Mouse (Mus musculus): ENCODE results near the gene St3gal4. TPM values are rescaled to one million over a fixed set of nuclear protein-coding genes. Genes with fewer than 3 reads are reported as not detected.

The St3gal4 gene
- 250 and 291 TPM in 2 replicates for polyA plus RNA-seq (2015; fragmentation: Nextera tagmentation; extraction: Ambion mirVana)

- 0 out of 2 replicates have a peak, but pooled peaks cover 2% of the 10 kb centered on the region for H3K36me3 ChIP-seq (ENCODE audit: control insufficient read depth, insufficient read depth, low read length)
- H3K4me2 ChIP-seq (ENCODE audit: low read depth, low read length), result no peak within 1 kb of the TSS
- H3K4me1 ChIP-seq (ENCODE audit: control insufficient read depth, insufficient read depth, low read length), result peaks cover 17% of the 10 kb centered on the region
- ATAC-seq, result no peak
- no peaks in the 10 kb centered on the region for H3K9me3 ChIP-seq (ENCODE audit: control insufficient read depth, low read length)
- H3K9ac ChIP-seq (ENCODE audit: low read depth, low read length), result no peak within 1 kb of the TSS
- H3K4me3 ChIP-seq (ENCODE audit: low read length), result no peak within 1 kb of the TSS
- H3K27ac ChIP-seq (ENCODE audit: low read length), result no peak within 1 kb of the TSS
- WGBS, result 85% methylated on average over 6 of the region's 6 CpGs
- no peaks in the 10 kb centered on the region for H3K27me3 ChIP-seq (replicated peaks; ENCODE audit: control insufficient read depth, insufficient read depth, low read length)
Measured at GRCm38 (mm10) chr9:35119168-35119567, at the start of gene St3gal4. Gene St3gal4 (minus strand): TSS chr9:35119268.

GRCm38 (mm10) chr9:35166798-35167635 is 47.9 kb upstream of the St3gal4 start:
- 57% methylated on average over 9 of the region's 9 CpGs for WGBS
- ATAC-seq, result no peak

GRCm38 (mm10) chr9:35166144-35166797 is 47.2 kb upstream of the St3gal4 start:
- peaks cover 13% of the 10 kb centered on the region; the same call in 1 of the 2 replicates for H3K4me1 ChIP-seq (ENCODE audit: control insufficient read depth, insufficient read depth, low read length)
- H3K36me3 ChIP-seq (ENCODE audit: control insufficient read depth, insufficient read depth, low read length), result 0 out of 2 replicates have a peak, but pooled peaks cover 3% of the 10 kb centered on the region
- H3K9me3 ChIP-seq (ENCODE audit: control insufficient read depth, low read length), result no peaks in the 10 kb centered on the region
- 22% methylated on average over 3 of the region's 3 CpGs for WGBS
- no peak overlapping the region for H3K4me3 ChIP-seq (ENCODE audit: low read length)
- no peak overlapping the region for H3K27ac ChIP-seq (ENCODE audit: low read length)
- H3K4me2 ChIP-seq (ENCODE audit: low read depth, low read length), result no peak overlapping the region
- ATAC-seq, result peak; percentile 56
- H3K27me3 ChIP-seq (replicated peaks; ENCODE audit: control insufficient read depth, insufficient read depth, low read length), result no peaks in the 10 kb centered on the region
- no peak overlapping the region for H3K9ac ChIP-seq (ENCODE audit: low read depth, low read length)

More at GRCm38 (mm10) chr9:35166798-35167635, 47.9 kb upstream of the St3gal4 start:
- Histone ChIP-seq H3K9ac (ENCODE audit: low read depth, low read length) (no peak overlapping the region), H3K27me3 (replicated peaks; ENCODE audit: control insufficient read depth, insufficient read depth, low read length) (no peaks in the 10 kb centered on the region), H3K27ac (ENCODE audit: low read length) (no peak overlapping the region), H3K36me3 (ENCODE audit: control insufficient read depth, insufficient read depth, low read length) (0 out of 2 replicates have a peak, but pooled peaks cover 3% of the 10 kb centered on the region), H3K9me3 (ENCODE audit: control insufficient read depth, low read length) (no peaks in the 10 kb centered on the region), H3K4me2 (ENCODE audit: low read depth, low read length) (no peak overlapping the region), H3K4me1 (ENCODE audit: control insufficient read depth, insufficient read depth, low read length) (peaks cover 13% of the 10 kb centered on the region; the same call in 1 of the 2 replicates), H3K4me3 (ENCODE audit: low read length) (no peak overlapping the region)

GRCm38 (mm10) chr9:35164142-35164874 is 45.2 kb upstream of the St3gal4 start:
- ATAC-seq, result peak; percentile 90
- Histone ChIP-seq H3K4me3 (ENCODE audit: low read length) (no peak overlapping the region), H3K27me3 (replicated peaks; ENCODE audit: control insufficient read depth, insufficient read depth, low read length) (no peaks in the 10 kb centered on the region), H3K4me1 (ENCODE audit: control insufficient read depth, insufficient read depth, low read length) (peaks cover 13% of the 10 kb centered on the region; the same call in 1 of the 2 replicates), H3K9ac (ENCODE audit: low read depth, low read length) (peak overlapping the region; percentile 25; the same call in 1 of the 2 replicates), H3K27ac (ENCODE audit: low read length) (peak overlapping the region; percentile 17), H3K9me3 (ENCODE audit: control insufficient read depth, low read length) (no peaks in the 10 kb centered on the region), H3K36me3 (ENCODE audit: control insufficient read depth, insufficient read depth, low read length) (no peaks in the 10 kb centered on the region), H3K4me2 (ENCODE audit: low read depth, low read length) (no peak overlapping the region)
- 58% methylated on average over 5 of the region's 5 CpGs for WGBS

GRCm38 (mm10) chr9:35163011-35163690 is 44.1 kb upstream of the St3gal4 start:
- no peaks in the 10 kb centered on the region for H3K27me3 ChIP-seq (replicated peaks; ENCODE audit: control insufficient read depth, insufficient read depth, low read length)
- H3K27ac ChIP-seq (ENCODE audit: low read length), result no peak overlapping the region
- H3K9me3 ChIP-seq (ENCODE audit: control insufficient read depth, low read length), result no peaks in the 10 kb centered on the region
- H3K4me1 ChIP-seq (ENCODE audit: control insufficient read depth, insufficient read depth, low read length), result peaks cover 13% of the 10 kb centered on the region; the same call in 1 of the 2 replicates
- H3K4me3 ChIP-seq (ENCODE audit: low read length), result no peak overlapping the region
- no peak overlapping the region for H3K9ac ChIP-seq (ENCODE audit: low read depth, low read length)
- no peak overlapping the region for H3K4me2 ChIP-seq (ENCODE audit: low read depth, low read length)
- 90% methylated on average over 11 of the region's 11 CpGs for WGBS
- no peaks in the 10 kb centered on the region for H3K36me3 ChIP-seq (ENCODE audit: control insufficient read depth, insufficient read depth, low read length)
- ATAC-seq, result no peak

GRCm38 (mm10) chr9:35161721-35162120 is 42.7 kb upstream of the St3gal4 start:
- Histone ChIP-seq H3K9me3 (ENCODE audit: control insufficient read depth, low read length) (no peaks in the 10 kb centered on the region), H3K9ac (ENCODE audit: low read depth, low read length) (no peak overlapping the region), H3K36me3 (ENCODE audit: control insufficient read depth, insufficient read depth, low read length) (no peaks in the 10 kb centered on the region), H3K27ac (ENCODE audit: low read length) (no peak overlapping the region), H3K4me2 (ENCODE audit: low read depth, low read length) (no peak overlapping the region), H3K4me3 (ENCODE audit: low read length) (no peak overlapping the region), H3K4me1 (ENCODE audit: control insufficient read depth, insufficient read depth, low read length) (peaks cover 13% of the 10 kb centered on the region; the same call in 1 of the 2 replicates), H3K27me3 (replicated peaks; ENCODE audit: control insufficient read depth, insufficient read depth, low read length) (no peaks in the 10 kb centered on the region)
- WGBS, result 82% methylated on average over 7 of the region's 7 CpGs
- no peak for ATAC-seq

- 59% methylated on average over 2 of the region's 2 CpGs for WGBS
- peaks cover 12% of the 10 kb centered on the region; the same call in 1 of the 2 replicates for H3K4me1 ChIP-seq (ENCODE audit: control insufficient read depth, insufficient read depth, low read length)
- H3K36me3 ChIP-seq (ENCODE audit: control insufficient read depth, insufficient read depth, low read length), result no peaks in the 10 kb centered on the region
- no peak overlapping the region for H3K4me3 ChIP-seq (ENCODE audit: low read length)
- no peak overlapping the region for H3K4me2 ChIP-seq (ENCODE audit: low read depth, low read length)
- no peaks in the 10 kb centered on the region for H3K9me3 ChIP-seq (ENCODE audit: control insufficient read depth, low read length)
- no peak for ATAC-seq
- no peak overlapping the region for H3K27ac ChIP-seq (ENCODE audit: low read length)
- H3K27me3 ChIP-seq (replicated peaks; ENCODE audit: control insufficient read depth, insufficient read depth, low read length), result no peaks in the 10 kb centered on the region
- H3K9ac ChIP-seq (ENCODE audit: low read depth, low read length), result no peak overlapping the region
Measured at GRCm38 (mm10) chr9:35160662-35161061, 41.6 kb upstream of the St3gal4 start.

- Histone ChIP-seq H3K9ac (ENCODE audit: low read depth, low read length) (no peak overlapping the region), H3K4me2 (ENCODE audit: low read depth, low read length) (no peak overlapping the region), H3K27me3 (replicated peaks; ENCODE audit: control insufficient read depth, insufficient read depth, low read length) (no peaks in the 10 kb centered on the region), H3K36me3 (ENCODE audit: control insufficient read depth, insufficient read depth, low read length) (no peaks in the 10 kb centered on the region), H3K27ac (ENCODE audit: low read length) (no peak overlapping the region), H3K4me3 (ENCODE audit: low read length) (no peak overlapping the region), H3K4me1 (ENCODE audit: control insufficient read depth, insufficient read depth, low read length) (no peaks in the 10 kb centered on the region), H3K9me3 (ENCODE audit: control insufficient read depth, low read length) (no peaks in the 10 kb centered on the region)
- WGBS, result 90% methylated on average over 3 of the region's 3 CpGs
- no peak for ATAC-seq
Measured at GRCm38 (mm10) chr9:35158477-35158876, 39.4 kb upstream of the St3gal4 start.
